Mouse (Mus musculus) right cerebral cortex, postnatal 25 days (tissue): ENCODE data around the gene Dtd1.
"Not testable (repeated sequence)": the region's sequence is repeated elsewhere in the genome, so short reads cannot be mapped to it uniquely, and the experiment has no call there.

Source experiments
- DNase-seq: peaks from one replicate; pipeline ENCODE4 v3.0.0; 2022

Dtd1 gene

GRCm38 (mm10) chr2:144599831-144600687 is at the start of gene Dtd1:
Gene Dtd1 (plus strand): TSS chr2:144599897.
- peak; percentile 89 for DNase-seq

GRCm38 (mm10) chr2:144550529-144550928 is 49.2 kb upstream of the Dtd1 start, which contains the start of gene Rbbp9:
Gene Rbbp9 (minus strand): TSS chr2:144550869.
- peak; percentile 76 for DNase-seq

DNA sequence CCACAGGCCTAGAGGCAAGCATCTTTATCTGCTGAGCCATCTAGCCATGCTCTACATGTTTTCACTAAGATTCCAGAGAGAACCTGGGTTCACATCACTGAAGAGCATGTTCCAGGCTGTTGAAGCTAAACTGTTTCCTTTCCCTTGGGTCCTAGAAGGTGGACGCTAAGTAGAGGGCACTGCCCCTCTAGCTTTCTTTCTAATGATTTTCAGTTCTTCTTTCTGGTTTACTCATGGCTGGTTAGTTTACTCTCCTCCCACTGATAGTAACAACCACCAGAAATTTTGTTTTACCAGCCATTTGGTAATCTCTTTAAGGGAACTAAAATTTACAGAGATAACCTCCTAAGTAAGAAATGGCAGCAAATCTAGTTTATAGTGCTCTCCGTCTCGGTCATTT is 45.8 kb upstream of the Dtd1 start:
- no peak for DNase-seq

DNA sequence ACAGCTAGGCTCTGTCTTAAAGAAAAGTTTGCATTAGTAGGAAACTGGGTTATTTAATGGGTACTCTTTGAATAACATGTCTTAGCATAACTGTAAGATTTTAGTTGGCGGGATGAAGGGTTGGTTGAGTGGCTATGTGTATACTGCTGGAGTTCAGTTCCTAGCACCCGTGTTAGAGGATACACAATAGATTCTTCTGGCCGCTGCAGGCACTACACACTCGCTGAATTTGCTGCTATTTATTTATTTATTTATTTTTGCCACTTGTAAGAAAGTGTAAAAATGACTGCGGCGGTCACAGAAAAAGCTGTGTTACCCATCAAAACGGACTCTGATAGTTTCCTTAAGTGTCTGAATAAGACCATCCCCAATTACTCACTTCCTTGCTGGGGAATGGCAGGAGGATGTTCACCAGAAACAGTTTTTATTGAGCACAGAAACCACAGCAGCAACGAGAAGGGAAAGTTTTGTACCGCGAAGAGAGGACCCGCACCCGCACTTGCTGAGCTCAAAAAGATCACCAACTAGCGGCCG is 44.3 kb upstream of the Dtd1 start:
- no peak for DNase-seq

DNA sequence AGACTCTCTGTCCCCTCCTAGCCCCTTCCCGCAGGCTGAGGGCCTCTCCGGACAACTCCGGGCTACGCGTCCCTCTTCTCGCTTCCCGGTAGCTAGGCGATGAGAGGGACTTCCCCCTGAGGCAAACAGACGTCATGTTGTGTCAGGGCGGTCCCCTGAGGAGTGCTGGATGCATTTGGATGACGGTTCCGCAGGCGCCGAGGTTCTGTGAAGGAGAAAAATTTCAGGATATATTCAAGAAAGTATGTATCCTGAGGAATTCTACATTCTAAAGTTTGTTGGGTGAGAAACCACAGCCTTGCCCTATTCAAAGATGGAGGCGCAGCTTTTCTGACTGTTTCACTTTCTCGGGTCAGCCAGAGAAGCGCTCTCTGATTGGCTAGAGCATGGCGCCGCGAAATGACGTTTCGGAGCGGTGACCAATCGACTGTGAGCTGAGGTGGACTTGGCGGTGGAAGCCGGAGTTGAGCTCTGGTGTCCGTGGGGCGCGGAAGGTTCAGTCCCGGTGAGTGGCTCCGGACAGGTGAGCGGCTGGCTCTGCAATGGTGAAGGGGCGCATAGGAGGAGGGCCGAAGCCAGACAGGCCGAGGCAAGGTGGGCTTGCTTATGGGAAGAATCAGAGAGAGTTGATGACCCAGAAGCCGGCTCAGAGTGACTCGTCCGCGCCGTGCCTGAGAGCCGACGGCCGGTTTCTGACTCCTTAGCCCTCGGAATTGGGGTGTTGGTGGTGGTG is 43.7 kb upstream of the Dtd1 start, which contains the start of gene Sec23b:
Sec23b (plus strand) TSS at position 410 of the 733 bp plus-strand sequence.
- DNase-seq, result peak; percentile 97

DNA sequence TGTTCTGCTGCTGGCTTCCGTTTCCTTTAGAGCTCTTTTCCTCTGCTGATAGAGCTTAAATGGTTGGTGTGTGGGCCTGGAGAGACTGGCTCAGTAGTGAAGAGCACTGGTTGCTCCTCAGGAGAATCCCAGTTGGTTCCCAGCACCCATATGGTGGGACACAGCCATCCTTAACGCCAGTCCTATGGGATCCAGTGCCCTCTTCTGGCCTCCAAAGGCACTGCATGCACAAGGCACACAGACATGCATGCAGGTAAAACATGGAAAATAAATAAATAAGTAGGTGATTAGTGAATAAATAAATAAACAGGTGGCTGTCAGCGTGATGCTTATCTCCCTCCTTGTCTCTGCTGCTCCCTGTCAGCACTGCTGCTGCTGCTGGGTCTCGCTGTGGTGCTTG is 11.0 kb upstream of the Dtd1 start:
- no peak for DNase-seq

DNA sequence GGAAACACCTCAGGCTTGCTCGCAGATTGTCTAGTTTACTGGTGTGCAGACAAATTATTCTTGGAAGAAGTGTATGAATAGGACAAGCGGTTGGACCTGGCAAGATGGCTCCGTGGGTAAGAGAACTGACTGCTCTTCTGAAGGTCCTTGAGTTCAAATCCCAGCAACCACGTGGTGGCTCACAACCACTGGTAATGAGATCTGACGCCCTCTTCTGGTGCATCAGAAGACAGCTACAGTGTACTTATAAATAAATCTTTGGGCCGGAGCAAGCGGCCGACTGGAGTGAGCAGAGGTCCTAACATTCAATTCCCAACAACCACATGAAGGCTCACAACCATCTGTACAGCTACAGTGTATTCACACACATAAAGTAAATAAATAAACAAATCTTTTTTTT is 6.7 kb upstream of the Dtd1 start:
- not testable (repeated sequence) for DNase-seq

GRCm38 (mm10) chr2:144593951-144594651 is 5.6 kb upstream of the Dtd1 start, which contains the start of gene Smim26:
Gene Smim26 (plus strand): TSS chr2:144594054.
- peak; percentile 82 for DNase-seq

DNA sequence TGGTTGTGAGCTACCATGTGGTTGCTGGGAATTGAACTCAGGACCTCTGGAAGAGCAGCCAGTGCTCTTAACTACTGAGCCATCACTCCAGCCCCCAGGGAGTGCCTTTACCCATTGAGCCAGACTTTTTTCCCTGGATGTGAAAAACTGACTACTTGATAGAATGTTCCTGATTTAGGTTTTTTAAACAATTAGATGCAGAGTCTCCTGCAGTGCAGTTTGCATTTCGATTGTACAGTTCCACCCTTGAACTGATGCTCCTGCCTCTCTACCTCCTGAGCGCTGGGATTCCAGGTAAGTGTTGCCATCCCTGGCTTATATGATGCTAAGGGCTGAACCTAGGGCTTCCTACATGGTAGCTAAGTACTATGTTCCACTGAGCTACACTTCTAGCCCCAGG is 1.7 kb upstream of the Dtd1 start:
- DNase-seq, result no peak

DNA sequence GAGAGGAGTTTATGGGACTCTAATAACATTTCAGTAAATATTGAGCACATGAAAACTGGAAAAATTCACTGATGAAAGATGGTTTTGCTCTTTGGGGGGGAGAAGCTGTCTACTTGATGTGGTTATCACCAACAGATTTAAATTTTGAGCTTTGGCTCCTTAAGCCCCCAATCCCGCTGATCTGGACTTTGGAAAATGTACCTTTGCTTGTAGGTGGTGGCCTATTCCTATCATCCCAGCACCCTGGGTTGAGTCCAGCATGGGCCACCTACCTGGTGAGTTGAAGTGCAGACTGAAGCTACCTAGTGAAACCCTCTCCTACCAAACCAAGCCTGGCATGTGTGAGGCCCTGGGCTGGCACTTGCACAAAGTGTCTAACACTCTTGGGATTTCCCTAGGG is 1.9 kb downstream of the Dtd1 start:
- DNase-seq, result no peak

DNA sequence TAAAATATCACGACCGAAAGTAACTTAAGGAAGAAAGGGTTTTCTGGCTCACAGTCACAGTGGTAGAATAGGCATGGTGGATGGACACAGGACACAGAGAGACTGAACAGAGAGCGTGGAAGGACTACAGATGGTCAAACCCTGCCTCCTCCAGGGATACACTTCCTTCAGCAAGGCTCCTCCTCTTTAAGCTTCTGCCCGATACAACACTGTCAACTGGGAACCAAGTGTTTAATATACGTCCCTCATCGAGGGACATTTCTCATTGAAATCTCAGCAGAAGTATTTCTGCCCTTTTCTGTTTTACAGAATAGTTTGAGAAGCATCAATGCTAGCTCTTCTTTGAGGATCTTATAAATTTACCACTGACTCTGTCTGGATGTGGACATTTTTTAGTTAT is 14.3 kb downstream of the Dtd1 start:
- DNase-seq, result no peak

DNA sequence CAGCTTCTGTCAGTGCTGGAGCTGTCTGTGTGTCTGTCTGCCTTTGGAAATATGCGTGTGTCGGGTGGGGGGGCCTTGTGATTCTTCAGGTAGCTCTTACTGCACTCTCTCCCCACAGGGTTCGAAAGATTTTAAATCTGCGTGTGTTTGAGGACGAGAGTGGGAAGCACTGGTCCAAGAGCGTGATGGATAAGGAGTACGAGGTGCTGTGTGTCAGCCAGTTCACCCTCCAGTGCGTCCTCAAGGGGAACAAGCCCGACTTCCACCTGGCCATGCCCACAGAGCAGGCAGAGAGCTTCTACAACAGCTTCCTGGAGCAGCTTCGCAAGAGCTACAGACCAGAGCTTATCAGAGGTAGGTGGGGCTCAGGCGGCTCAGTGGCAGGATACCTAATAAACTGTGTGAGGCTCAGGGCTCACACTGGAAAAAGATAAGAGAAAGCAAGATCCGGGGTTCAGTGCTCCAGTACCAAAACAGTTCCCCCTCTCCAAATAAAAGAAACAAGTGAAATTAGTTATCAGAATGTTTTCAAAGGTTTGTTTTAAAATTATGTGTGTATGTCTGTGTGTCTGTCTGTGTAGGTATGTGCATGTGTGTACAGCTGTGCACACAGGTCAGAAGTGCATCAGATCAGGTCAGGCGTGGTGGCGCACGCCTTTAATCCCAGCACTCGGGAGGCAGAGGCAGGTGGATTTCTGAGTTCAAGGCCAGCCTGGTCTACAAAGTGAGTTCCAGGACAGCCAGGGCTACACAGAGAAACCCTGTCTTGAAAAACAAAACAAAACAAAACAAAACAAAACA is 17.6 kb downstream of the Dtd1 start:
- DNase-seq, result no peak

DNA sequence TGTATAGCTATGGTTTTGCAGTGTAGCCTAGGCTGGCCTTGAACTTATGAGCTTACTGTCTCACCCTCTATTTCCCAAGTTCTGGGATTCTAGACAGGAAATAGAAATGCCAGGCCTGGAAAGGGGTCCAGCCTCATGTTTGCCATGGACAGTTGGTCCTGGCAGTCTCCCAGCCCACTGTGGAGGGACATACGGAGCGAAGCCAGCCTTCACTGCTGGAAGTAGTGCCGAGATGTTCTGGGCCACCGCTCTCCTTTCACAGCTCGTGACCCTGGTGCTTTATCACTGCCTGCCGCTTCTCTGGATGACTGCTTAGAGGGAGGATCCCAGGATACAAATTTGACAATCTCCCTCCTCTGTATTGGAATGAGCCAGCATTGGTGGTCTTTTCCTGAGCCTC is 21.8 kb downstream of the Dtd1 start:
- no peak for DNase-seq

DNA sequence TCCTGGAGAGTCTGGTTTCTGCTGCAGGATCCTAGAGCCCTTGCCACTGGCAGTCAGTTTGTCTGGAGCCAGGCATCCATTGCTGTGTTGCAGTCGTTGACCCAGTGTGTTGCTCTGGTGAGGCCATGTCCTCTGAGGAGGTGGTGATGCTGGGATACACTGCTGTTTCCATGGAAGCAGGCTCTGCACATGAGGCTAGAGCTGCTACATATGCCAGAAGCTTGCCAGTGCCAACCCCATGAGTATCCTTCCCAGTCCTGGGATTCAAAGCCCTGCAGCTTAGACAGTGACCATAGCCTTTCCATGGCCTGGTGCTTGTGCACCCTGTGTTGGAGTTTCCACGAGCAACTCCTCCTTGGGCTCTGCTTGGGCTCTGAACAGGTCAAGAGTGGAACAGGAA is 33.9 kb downstream of the Dtd1 start:
- DNase-seq, result no peak

DNA sequence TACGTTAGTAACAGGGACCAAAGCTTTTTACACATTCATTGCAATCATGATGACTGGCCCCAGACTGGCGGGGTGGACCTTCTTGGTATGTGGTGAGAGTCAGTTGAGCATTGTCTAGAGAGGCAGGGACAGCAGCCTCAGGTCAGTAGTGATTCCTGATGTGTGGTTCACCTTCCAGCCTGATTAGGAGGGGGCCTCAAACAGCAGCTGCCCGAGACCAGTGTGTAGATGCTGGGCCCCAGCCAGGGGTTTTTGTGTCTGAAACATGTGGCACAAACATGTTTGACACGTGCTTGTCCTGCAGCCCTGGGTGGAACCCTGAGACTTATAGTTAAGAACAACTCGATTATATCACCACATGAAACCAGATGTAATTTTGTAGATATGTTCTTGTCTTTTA is 34.5 kb downstream of the Dtd1 start:
- DNase-seq, result no peak

GRCm38 (mm10) chr2:144634729-144635128 is 35.0 kb downstream of the Dtd1 start:
- no peak for DNase-seq

GRCm38 (mm10) chr2:144635644-144636320 is 36.1 kb downstream of the Dtd1 start:
- DNase-seq, result peak; percentile 62

DNA sequence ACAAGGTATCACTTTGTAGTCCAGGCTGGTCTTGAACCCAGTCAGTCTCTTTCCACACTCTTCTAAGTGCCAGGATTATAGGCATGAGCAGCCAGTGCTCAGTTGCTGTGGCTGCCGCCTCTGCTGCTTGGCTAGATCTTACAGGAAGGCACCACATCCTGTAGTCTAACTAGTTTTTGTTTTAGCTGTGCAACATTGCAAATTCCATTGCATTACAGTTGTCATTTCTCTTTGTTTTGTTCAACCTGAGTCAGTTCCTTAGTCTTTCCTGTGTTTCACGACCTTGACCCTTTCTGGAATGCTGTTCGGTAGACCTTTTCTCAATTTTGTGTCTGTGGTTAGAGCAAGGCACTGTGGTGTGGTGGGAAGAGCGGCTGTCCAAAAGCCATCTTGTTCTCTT is 37.5 kb downstream of the Dtd1 start:
- DNase-seq, result no peak

- DNase-seq, result no peak
These were observed 38.1 kb downstream of the Dtd1 start for GRCm38 (mm10) chr2:144637671-144638395.

GRCm38 (mm10) chr2:144638719-144639118 is 39.0 kb downstream of the Dtd1 start:
- no peak for DNase-seq

DNA sequence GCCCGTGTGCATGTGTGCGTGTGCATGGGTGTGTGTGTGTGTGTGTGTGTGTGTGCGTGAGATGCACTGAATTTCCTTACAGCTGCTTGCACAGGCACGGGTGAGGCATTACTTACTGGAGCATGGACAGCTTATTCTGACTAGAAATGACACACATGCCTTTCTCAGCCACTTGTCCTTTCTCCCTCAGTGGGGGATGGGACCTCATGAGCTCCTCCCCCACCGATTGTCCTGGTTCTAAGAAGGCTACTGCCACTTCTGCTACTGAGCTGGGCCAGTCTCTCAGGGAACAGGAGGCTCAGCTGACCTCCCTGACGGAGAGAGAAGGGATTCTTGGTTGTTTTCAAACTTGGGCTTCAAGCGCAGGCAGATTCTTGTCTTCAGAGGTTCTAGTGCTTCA is 40.4 kb downstream of the Dtd1 start:
- DNase-seq, result no peak
